Mouse (Mus musculus): Measurements from ENCODE around the gene Cabp1. TPM values are rescaled to one million over a fixed set of nuclear protein-coding genes. Genes with fewer than 3 reads are reported as not detected.
"Not testable (repeated sequence)": the region's sequence is repeated elsewhere in the genome, so short reads cannot be mapped to it uniquely, and the experiment has no call there.

The Cabp1 gene
- polyA plus RNA-seq, 1 experiment from 2014 or later = 8.3 TPM

- Histone ChIP-seq H3K4me3 (replicated peaks; ENCODE audit: low read length) (no peak overlapping the region), H3K4me1 (replicated peaks; ENCODE audit: control insufficient read depth, insufficient read depth, low read length) (peaks cover 4% of the 10 kb centered on the region), H3K36me3 (ENCODE audit: control insufficient read depth, insufficient read depth) (peaks cover 22% of the 10 kb centered on the region), H3K4me2 (ENCODE audit: low read length) (no peak overlapping the region), H3K27me3 (replicated peaks; ENCODE audit: control insufficient read depth, insufficient read depth, low read length) (no peaks in the 10 kb centered on the region), H3K9ac (replicated peaks; ENCODE audit: low read depth, low read length) (no peak overlapping the region), H3K9me3 (ENCODE audit: control insufficient read depth, low read length) (no peaks in the 10 kb centered on the region), H3K27ac (ENCODE audit: low read length) (no peak overlapping the region)
- WGBS = 92% methylated on average over 14 of the region's 14 CpGs
- no peak for ATAC-seq
These were observed 44.3 kb downstream of the Cabp1 start for GRCm38 (mm10) chr5:115149675-115150459.

DNA sequence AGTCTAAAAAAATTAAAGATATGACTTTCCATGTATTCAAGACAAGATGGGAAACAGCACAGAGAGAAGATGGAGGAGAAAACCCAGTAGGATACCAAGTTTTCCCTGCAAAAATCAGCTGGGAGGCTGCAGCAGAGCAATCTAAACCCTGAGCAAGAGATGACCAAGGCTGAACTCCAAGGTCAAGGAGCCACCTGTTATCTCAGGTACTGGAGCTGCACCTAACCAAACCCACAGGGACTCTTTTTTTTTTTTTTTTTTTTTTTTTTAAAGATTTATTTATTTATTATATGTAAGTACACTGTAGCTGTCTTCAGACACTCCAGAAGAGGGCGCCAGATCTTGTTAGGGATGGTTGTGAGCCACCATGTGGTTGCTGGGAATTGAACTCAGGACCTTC lies 45.3 kb downstream of the Cabp1 start:
- not testable (repeated sequence) for H3K4me2 ChIP-seq (ENCODE audit: low read length); H3K27me3 ChIP-seq (replicated peaks; ENCODE audit: control insufficient read depth, insufficient read depth, low read length); H3K27ac ChIP-seq (ENCODE audit: low read length); H3K9me3 ChIP-seq (ENCODE audit: control insufficient read depth, low read length); H3K4me1 ChIP-seq (replicated peaks; ENCODE audit: control insufficient read depth, insufficient read depth, low read length); H3K4me3 ChIP-seq (replicated peaks; ENCODE audit: low read length); ATAC-seq; H3K9ac ChIP-seq (replicated peaks; ENCODE audit: low read depth, low read length)
- WGBS = no CpG with 5 or more reads among the region's 1 CpGs
- H3K36me3 ChIP-seq (ENCODE audit: control insufficient read depth, insufficient read depth) = peaks cover 22% of the 10 kb centered on the region

DNA sequence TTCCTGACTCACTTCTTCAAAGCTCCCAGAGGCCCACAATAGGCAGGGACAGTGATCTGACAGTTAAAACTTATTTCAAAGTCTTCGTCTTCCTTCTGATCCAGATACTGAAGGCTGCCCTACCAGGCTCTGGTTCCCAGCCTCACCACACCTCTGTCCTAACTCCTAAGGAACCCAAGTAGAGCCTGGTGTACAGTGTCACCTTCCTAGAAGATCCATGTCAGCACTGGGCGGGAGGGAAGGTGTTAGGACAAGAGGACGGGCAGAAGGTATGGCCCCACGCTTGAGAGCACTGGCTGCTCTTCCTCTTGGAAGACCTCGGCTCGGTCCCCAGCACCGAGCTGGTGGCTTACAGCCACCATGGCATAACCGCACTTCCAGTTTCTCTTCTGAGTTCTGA lies 45.8 kb downstream of the Cabp1 start:
- no peak overlapping the region for H3K27ac ChIP-seq (ENCODE audit: low read length)
- H3K27me3 ChIP-seq (replicated peaks; ENCODE audit: control insufficient read depth, insufficient read depth, low read length) = no peaks in the 10 kb centered on the region
- H3K4me3 ChIP-seq (replicated peaks; ENCODE audit: low read length) = no peak overlapping the region
- no peak overlapping the region for H3K4me2 ChIP-seq (ENCODE audit: low read length)
- ATAC-seq = no peak
- H3K4me1 ChIP-seq (replicated peaks; ENCODE audit: control insufficient read depth, insufficient read depth, low read length) = peaks cover 6% of the 10 kb centered on the region
- no peak overlapping the region for H3K9ac ChIP-seq (replicated peaks; ENCODE audit: low read depth, low read length)
- H3K9me3 ChIP-seq (ENCODE audit: control insufficient read depth, low read length) = no peaks in the 10 kb centered on the region
- peaks cover 22% of the 10 kb centered on the region for H3K36me3 ChIP-seq (ENCODE audit: control insufficient read depth, insufficient read depth)
- WGBS = 96% methylated on average over 8 of the region's 8 CpGs

DNA sequence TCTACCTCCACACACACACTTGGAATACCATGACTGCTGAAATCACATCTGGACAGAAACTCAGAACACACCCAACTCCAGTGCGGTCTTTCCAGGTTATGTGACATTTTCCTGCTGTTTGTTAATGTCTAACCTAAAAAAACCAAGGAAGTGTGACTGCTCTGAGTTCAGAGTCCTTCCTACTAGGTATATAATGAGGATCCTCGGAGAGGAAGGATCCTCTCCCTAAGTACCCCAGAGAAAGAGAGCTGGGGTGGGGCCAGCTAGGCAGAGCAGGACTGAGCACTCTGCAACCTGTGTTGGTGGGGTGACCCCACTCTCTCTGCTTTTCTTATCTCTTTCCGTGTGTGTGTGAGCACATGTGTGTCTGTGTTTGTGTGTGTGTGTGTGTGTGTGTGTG lies 46.8 kb downstream of the Cabp1 start:
- Histone ChIP-seq H3K9me3 (ENCODE audit: control insufficient read depth, low read length) (no peaks in the 10 kb centered on the region), H3K36me3 (ENCODE audit: control insufficient read depth, insufficient read depth) (peaks cover 22% of the 10 kb centered on the region), H3K27me3 (replicated peaks; ENCODE audit: control insufficient read depth, insufficient read depth, low read length) (no peaks in the 10 kb centered on the region), H3K9ac (replicated peaks; ENCODE audit: low read depth, low read length) (no peak overlapping the region), H3K4me1 (replicated peaks; ENCODE audit: control insufficient read depth, insufficient read depth, low read length) (peaks cover 12% of the 10 kb centered on the region), H3K4me3 (replicated peaks; ENCODE audit: low read length) (no peak overlapping the region), H3K27ac (ENCODE audit: low read length) (no peak overlapping the region), H3K4me2 (ENCODE audit: low read length) (no peak overlapping the region)
- no peak for ATAC-seq
- 86% methylated on average over 3 of the region's 3 CpGs for WGBS

- H3K27me3 ChIP-seq (replicated peaks; ENCODE audit: control insufficient read depth, insufficient read depth, low read length) = no peaks in the 10 kb centered on the region
- H3K9me3 ChIP-seq (ENCODE audit: control insufficient read depth, low read length) = no peaks in the 10 kb centered on the region
- H3K4me2 ChIP-seq (ENCODE audit: low read length) = no peak overlapping the region
- H3K27ac ChIP-seq (ENCODE audit: low read length) = no peak overlapping the region
- H3K9ac ChIP-seq (replicated peaks; ENCODE audit: low read depth, low read length) = no peak overlapping the region
- H3K4me1 ChIP-seq (replicated peaks; ENCODE audit: control insufficient read depth, insufficient read depth, low read length) = peaks cover 12% of the 10 kb centered on the region
- no peak for ATAC-seq
- no peak overlapping the region for H3K4me3 ChIP-seq (replicated peaks; ENCODE audit: low read length)
- peaks cover 22% of the 10 kb centered on the region for H3K36me3 ChIP-seq (ENCODE audit: control insufficient read depth, insufficient read depth)
These were observed 47.4 kb downstream of the Cabp1 start for GRCm38 (mm10) chr5:115146747-115147130.

DNA sequence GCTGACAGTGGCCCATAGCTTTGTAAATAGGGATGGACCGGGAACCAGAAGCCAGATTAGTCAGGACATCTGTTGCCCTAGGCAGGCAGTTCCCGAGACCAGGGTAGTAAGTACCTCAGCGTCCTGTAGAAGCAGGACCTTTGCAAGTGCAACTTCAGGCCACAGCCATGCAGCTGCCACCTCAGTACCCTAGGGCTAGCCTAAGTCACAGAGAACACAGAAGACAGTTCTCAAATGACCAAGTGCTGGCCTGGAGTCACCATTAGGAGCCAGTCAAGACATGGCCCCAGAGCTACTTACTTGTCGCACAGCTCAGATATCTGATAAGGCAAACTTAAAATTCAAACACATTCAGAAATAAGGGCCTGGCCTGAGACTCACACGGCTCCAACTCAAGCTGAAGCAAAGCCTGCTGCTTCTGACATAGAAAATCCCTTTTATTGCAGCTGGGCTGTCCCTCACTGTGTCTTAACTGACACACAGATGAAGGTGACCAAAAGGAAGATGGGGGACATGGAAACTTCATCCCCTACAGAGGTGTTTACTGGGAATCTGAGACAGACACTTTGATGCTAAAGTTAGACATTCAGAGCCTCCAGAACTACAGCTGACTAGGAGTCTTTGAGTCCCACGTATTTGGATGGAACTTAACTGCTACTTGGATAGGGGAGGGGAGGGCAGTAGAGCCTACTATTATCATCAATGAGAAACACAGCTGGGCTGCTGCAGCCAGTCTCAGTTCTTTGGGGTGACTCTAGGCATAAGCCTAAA lies 48.0 kb downstream of the Cabp1 start:
- ATAC-seq = no peak
- H3K9ac ChIP-seq (replicated peaks; ENCODE audit: low read depth, low read length) = no peak overlapping the region
- H3K36me3 ChIP-seq (ENCODE audit: control insufficient read depth, insufficient read depth) = peaks cover 22% of the 10 kb centered on the region
- no peaks in the 10 kb centered on the region for H3K27me3 ChIP-seq (replicated peaks; ENCODE audit: control insufficient read depth, insufficient read depth, low read length)
- H3K27ac ChIP-seq (ENCODE audit: low read length) = no peak overlapping the region
- peaks cover 12% of the 10 kb centered on the region for H3K4me1 ChIP-seq (replicated peaks; ENCODE audit: control insufficient read depth, insufficient read depth, low read length)
- no peak overlapping the region for H3K4me2 ChIP-seq (ENCODE audit: low read length)
- no peaks in the 10 kb centered on the region for H3K9me3 ChIP-seq (ENCODE audit: control insufficient read depth, low read length)
- 84% methylated on average over 6 of the region's 6 CpGs for WGBS
- no peak overlapping the region for H3K4me3 ChIP-seq (replicated peaks; ENCODE audit: low read length)

GRCm38 (mm10) chr5:115145253-115145968 lies 48.8 kb downstream of the Cabp1 start:
- no peak overlapping the region for H3K4me3 ChIP-seq (replicated peaks; ENCODE audit: low read length)
- WGBS = 74% methylated on average over 11 of the region's 11 CpGs

DNA sequence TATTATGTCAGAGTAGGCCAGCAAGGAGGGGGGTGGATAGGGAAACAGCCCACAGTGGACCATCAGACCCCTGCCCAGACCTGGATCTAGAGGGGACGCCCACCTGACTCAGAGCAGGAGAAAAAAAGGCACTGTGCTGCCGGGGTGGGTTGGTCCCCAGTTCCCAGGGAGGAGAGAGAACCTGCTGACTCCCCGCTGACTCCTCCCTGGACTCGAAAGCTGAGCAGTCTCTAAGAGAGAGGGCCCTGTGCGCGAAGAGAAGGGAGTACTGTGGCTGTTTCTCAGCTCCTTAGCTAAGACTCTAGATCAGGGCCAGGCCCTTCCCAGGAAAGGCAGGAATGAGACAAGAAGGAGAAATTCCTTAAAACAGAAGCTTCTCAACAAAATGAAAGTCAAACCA lies 49.7 kb downstream of the Cabp1 start:
- no peak overlapping the region for H3K4me3 ChIP-seq (replicated peaks; ENCODE audit: low read length)
- H3K9ac ChIP-seq (replicated peaks; ENCODE audit: low read depth, low read length) = no peak overlapping the region
- H3K27me3 ChIP-seq (replicated peaks; ENCODE audit: control insufficient read depth, insufficient read depth, low read length) = no peaks in the 10 kb centered on the region
- no peak overlapping the region for H3K27ac ChIP-seq (ENCODE audit: low read length)
- no peak overlapping the region for H3K4me2 ChIP-seq (ENCODE audit: low read length)
- peaks cover 12% of the 10 kb centered on the region for H3K4me1 ChIP-seq (replicated peaks; ENCODE audit: control insufficient read depth, insufficient read depth, low read length)
- no peaks in the 10 kb centered on the region for H3K9me3 ChIP-seq (ENCODE audit: control insufficient read depth, low read length)
- 73% methylated on average over 6 of the region's 6 CpGs for WGBS
- no peak for ATAC-seq
- peaks cover 12% of the 10 kb centered on the region for H3K36me3 ChIP-seq (ENCODE audit: control insufficient read depth, insufficient read depth)

More at GRCm38 (mm10) chr5:115145253-115145968, 48.8 kb downstream of the Cabp1 start:
- Histone ChIP-seq H3K27me3 (replicated peaks; ENCODE audit: control insufficient read depth, insufficient read depth, low read length) (no peaks in the 10 kb centered on the region), H3K36me3 (ENCODE audit: control insufficient read depth, insufficient read depth) (peaks cover 21% of the 10 kb centered on the region), H3K9ac (replicated peaks; ENCODE audit: low read depth, low read length) (no peak overlapping the region), H3K27ac (ENCODE audit: low read length) (no peak overlapping the region), H3K4me1 (replicated peaks; ENCODE audit: control insufficient read depth, insufficient read depth, low read length) (peaks cover 12% of the 10 kb centered on the region), H3K9me3 (ENCODE audit: control insufficient read depth, low read length) (no peaks in the 10 kb centered on the region), H3K4me2 (ENCODE audit: low read length) (no peak overlapping the region)
- no peak for ATAC-seq

DNA sequence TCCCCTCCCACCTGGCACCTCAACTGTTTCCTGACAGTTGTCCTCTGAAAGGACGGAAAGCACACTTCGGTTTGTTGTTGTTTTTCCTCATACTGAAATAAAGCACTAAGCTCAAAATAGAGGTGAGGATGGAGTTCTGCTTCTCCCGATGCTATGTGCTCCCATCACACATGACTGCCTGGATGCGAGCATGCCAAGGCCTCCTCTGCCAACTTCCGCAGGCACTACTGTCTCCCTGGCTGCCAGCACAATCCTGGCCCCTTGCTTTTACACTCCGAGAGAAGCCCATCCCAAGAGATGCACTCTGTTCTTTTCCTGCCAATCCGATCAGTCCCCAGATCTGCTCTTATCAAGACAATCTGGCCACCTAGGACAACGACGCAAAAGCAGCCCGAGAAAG lies 50.6 kb downstream of the Cabp1 start:
- no peak overlapping the region for H3K9ac ChIP-seq (replicated peaks; ENCODE audit: low read depth, low read length)
- no peaks in the 10 kb centered on the region for H3K27me3 ChIP-seq (replicated peaks; ENCODE audit: control insufficient read depth, insufficient read depth, low read length)
- peak overlapping the region; percentile 21; the same call in 1 of the 2 replicates for H3K27ac ChIP-seq (ENCODE audit: low read length)
- WGBS = 50% methylated on average over 10 of the region's 10 CpGs
- H3K9me3 ChIP-seq (ENCODE audit: control insufficient read depth, low read length) = no peaks in the 10 kb centered on the region
- H3K36me3 ChIP-seq (ENCODE audit: control insufficient read depth, insufficient read depth) = peaks cover 8% of the 10 kb centered on the region; the same call in 1 of the 2 replicates
- peaks cover 12% of the 10 kb centered on the region for H3K4me1 ChIP-seq (replicated peaks; ENCODE audit: control insufficient read depth, insufficient read depth, low read length)
- ATAC-seq = peak; percentile 84
- H3K4me2 ChIP-seq (ENCODE audit: low read length) = no peak overlapping the region
- H3K4me3 ChIP-seq (replicated peaks; ENCODE audit: low read length) = no peak overlapping the region

Data from forebrain, embryonic 16.5 days (tissue).